Mouse (Mus musculus) stomach, embryonic 15.5 days (tissue): ENCODE data around the gene Ablim1. TPM values are rescaled to one million over a fixed set of nuclear protein-coding genes. Genes with fewer than 3 reads are reported as not detected.

ENCODE experiments used
- ATAC-seq: fragments of 200-750 bp; cut with Nextera tagmentation; 2 replicates; pipeline ENCODE4 v1.8.0; 2017; ENCODE audit warnings: low read depth, moderate number of reproducible peaks, moderate TSS enrichment; ENCODE audit not compliant: insufficient read depth, low FRiP score
- H3K27ac ChIP-seq: fragments of 300-500 bp; sonication (generic); 2 replicates; pipeline ENCODE4 v1.5.1; 2015; ENCODE audit warnings: mild to moderate bottlenecking, inconsistent platforms
- H3K27me3 ChIP-seq: fragments of 300-500 bp; sonication (generic); replicated peaks from 2 replicates; pipeline ENCODE4 v1.6.1; 2015; ENCODE audit warnings: inconsistent platforms
- H3K36me3 ChIP-seq: fragments of 300-500 bp; sonication (generic); 2 replicates; pipeline ENCODE4 v1.6.1; 2015; ENCODE audit warnings: inconsistent platforms
- H3K4me1 ChIP-seq: fragments of 300-500 bp; sonication (generic); 2 replicates; pipeline ENCODE4 v1.6.1; 2015; ENCODE audit warnings: inconsistent platforms
- H3K4me2 ChIP-seq: fragments of 300-500 bp; sonication (generic); 2 replicates; pipeline ENCODE4 v1.6.1; 2015; ENCODE audit warnings: mild to moderate bottlenecking, inconsistent platforms
- H3K4me3 ChIP-seq: fragments of 300-500 bp; sonication (generic); replicated peaks from 2 replicates; pipeline ENCODE4 v1.5.1; 2015; ENCODE audit warnings: inconsistent platforms
- H3K9ac ChIP-seq: fragments of 300-500 bp; sonication (generic); 2 replicates; pipeline ENCODE4 v1.6.1; 2015; ENCODE audit warnings: inconsistent platforms
- H3K9me3 ChIP-seq: fragments of 300-500 bp; sonication (generic); 2 replicates; pipeline ENCODE4 v1.6.1; 2016; ENCODE audit warnings: inconsistent platforms
- WGBS: fragments of 180-500 bp; shearing (Covaris S2); methylation state at CpG from one replicate; pipeline ENCODE4 v1.1.7; 2015; 5-methylcytosine and 5-hydroxymethylcytosine counted together
- polyA plus RNA-seq: library from polyadenylated mRNA; unstranded; fragments of >200 nt; fragmentation: Nextera tagmentation; extraction: Ambion mirVana; gene quantifications from 2 replicates; pipeline ENCODE4 v1.2.1, GENCODE M21; 2015

Gene Ablim1
- polyA plus RNA-seq, 1 experiment from 2014 or later: 41.2 TPM

GRCm38 (mm10) chr19:57274286-57274685 lies 40.4 kb downstream of the Ablim1 start:
- WGBS: 40% methylated on average over 12 of the region's 12 CpGs
- H3K27me3 ChIP-seq: no peaks in the 10 kb centered on the region
- ATAC-seq: no peak
- peak overlapping the region; percentile 45 for H3K4me2 ChIP-seq
- H3K9me3 ChIP-seq: no peaks in the 10 kb centered on the region
- H3K27ac ChIP-seq: no peak overlapping the region; the same call in 1 of the 2 replicates
- H3K36me3 ChIP-seq: no peaks in the 10 kb centered on the region
- H3K4me3 ChIP-seq: peak overlapping the region; percentile 13
- H3K9ac ChIP-seq: no peak overlapping the region
- H3K4me1 ChIP-seq: peaks cover 26% of the 10 kb centered on the region

DNA sequence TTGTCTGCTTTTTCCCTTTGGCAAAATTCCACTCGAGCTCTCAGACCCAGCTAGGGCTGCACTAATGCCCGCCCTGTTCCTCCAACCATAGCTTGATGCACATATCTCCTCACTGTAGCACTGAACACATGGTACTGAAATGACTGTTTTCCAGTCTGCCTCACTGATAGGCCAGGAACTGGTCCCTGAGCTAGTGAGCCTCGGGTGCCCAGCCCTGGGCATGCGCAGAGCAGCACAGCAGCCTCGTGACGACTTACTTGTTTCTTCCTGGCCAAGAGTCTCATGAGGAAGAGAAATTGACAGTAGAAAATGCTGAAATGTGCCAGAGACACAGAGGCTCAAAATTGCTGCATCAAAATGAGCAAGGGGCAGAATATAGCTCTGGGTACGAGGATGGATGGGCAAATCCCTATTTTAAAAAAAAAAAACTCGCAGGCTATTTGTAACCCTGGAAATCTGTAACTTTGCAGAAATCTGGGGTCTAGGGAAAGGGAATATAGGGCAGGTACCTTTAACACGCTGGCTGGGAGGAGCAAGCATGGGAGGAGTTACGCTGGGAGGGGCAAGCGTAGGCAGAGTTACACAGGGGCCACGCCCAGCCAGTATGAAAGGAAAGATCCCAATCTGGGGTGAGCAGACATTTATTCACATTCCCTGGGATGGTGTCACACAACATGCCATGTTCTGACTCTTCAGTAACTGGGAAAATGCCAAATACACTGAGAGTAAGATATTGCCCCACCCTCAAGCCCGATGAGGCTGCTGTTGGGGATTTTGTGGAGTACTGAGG lies 41.7 kb downstream of the Ablim1 start:
- Histone ChIP-seq H3K4me3 (no peak overlapping the region), H3K4me2 (peak overlapping the region; percentile 19), H3K9ac (no peak overlapping the region), H3K9me3 (no peaks in the 10 kb centered on the region), H3K27ac (peak overlapping the region; percentile 19; the same call in 1 of the 2 replicates), H3K27me3 (no peaks in the 10 kb centered on the region), H3K4me1 (peaks cover 26% of the 10 kb centered on the region), H3K36me3 (no peaks in the 10 kb centered on the region)
- 43% methylated on average over 13 of the region's 13 CpGs for WGBS
- peak; percentile 57 for ATAC-seq

GRCm38 (mm10) chr19:57271757-57272156 lies 43.0 kb downstream of the Ablim1 start:
- Histone ChIP-seq H3K9ac (no peak overlapping the region), H3K27ac (no peak overlapping the region), H3K9me3 (no peaks in the 10 kb centered on the region), H3K27me3 (no peaks in the 10 kb centered on the region), H3K36me3 (no peaks in the 10 kb centered on the region), H3K4me1 (peaks cover 26% of the 10 kb centered on the region), H3K4me2 (no peak overlapping the region), H3K4me3 (no peak overlapping the region)
- 66% methylated on average over 16 of the region's 16 CpGs for WGBS
- no peak for ATAC-seq

DNA sequence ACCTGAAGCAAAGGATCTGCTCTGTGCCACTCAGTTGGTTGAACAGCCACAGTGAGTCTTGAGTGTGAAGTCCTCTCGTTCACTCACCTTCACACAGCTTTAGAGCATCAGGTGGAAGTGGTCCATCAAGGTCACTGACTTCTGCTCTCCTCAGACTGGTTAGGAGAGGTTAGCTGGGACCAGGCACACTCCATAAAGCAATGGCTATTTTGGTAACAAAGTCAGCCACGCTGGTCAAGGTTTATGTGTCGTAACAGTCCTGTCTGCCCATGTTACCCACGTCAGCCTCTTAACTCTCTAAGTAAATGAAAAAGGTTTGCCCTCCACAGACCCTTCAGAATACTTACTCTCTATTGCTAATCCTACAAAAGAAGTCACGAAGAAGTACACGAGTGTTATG lies 44.0 kb downstream of the Ablim1 start:
- Histone ChIP-seq H3K27me3 (no peaks in the 10 kb centered on the region), H3K36me3 (no peaks in the 10 kb centered on the region), H3K27ac (no peak overlapping the region), H3K4me1 (peaks cover 26% of the 10 kb centered on the region), H3K4me3 (no peak overlapping the region), H3K9ac (no peak overlapping the region), H3K4me2 (no peak overlapping the region), H3K9me3 (no peaks in the 10 kb centered on the region)
- WGBS: 86% methylated on average over 6 of the region's 6 CpGs
- ATAC-seq: no peak

DNA sequence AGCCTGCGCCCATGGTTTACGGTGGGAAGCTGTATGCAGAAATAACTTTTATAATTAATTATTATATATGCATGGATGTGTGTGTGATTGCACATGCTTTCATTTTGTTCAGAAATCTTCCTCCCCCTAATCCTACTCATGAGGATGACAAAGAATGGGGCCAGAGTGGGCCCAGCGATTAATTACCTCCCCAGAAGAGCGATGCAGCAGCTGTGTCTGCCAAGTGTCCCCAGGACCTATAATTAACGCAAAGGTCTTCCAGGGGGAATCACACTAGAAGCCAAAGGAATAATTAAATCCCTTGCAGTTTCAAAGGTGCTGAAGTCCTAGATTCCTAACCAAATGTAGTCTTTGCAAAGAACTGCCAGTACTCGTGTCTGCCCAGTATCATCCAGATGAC lies 44.9 kb downstream of the Ablim1 start:
- Histone ChIP-seq H3K4me2 (no peak overlapping the region), H3K9ac (no peak overlapping the region), H3K4me3 (no peak overlapping the region), H3K4me1 (peaks cover 20% of the 10 kb centered on the region), H3K36me3 (no peaks in the 10 kb centered on the region), H3K9me3 (no peaks in the 10 kb centered on the region), H3K27ac (no peak overlapping the region), H3K27me3 (no peaks in the 10 kb centered on the region)
- WGBS: 71% methylated on average over 6 of the region's 6 CpGs
- no peak for ATAC-seq

- no peaks in the 10 kb centered on the region for H3K9me3 ChIP-seq
These were observed 47.2 kb downstream of the Ablim1 start for GRCm38 (mm10) chr19:57267531-57267930.

DNA sequence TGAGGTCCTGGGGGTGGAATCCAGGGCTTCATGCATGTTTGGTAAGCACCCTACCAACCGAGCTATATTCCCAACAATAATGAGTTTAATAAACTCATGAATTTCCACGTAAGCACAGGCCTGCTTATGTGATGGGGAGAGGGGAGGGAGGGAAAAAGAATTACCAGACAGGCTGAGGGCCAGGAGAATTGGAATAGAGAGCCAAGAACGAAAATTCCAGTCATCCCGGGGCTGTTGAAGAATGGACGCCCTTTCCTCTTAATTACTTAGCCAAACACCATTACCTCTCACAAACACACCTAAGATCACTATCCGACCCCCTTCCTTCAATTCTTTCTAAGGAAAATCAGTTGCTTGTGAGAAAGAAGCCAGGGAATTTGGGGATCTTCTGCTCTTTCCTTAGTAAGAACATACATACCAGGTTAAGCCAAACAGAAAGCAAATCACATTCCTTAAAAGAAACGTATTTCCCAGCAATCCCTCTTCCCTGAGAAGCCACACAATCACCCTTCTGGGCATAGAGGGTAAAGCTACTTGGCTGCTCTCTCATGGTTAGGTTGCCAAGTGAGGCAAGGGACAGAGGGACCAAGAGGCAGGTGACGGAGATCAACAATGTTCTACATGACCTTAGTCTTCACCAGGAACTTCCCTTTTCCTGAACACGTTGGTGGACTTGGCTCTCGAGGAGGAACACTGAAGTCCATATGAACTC lies 48.2 kb downstream of the Ablim1 start:
- 54% methylated on average over 10 of the region's 10 CpGs for WGBS
- no peaks in the 10 kb centered on the region for H3K36me3 ChIP-seq
- H3K4me1 ChIP-seq: 0 out of 2 replicates have a peak, but pooled peaks cover 5% of the 10 kb centered on the region
- H3K4me3 ChIP-seq: no peak overlapping the region
- no peaks in the 10 kb centered on the region for H3K9me3 ChIP-seq
- H3K27ac ChIP-seq: no peak overlapping the region
- H3K27me3 ChIP-seq: no peaks in the 10 kb centered on the region
- no peak overlapping the region for H3K4me2 ChIP-seq
- ATAC-seq: no peak
- H3K9ac ChIP-seq: no peak overlapping the region

More at GRCm38 (mm10) chr19:57267531-57267930, 47.2 kb downstream of the Ablim1 start:
- ATAC-seq: no peak
- no peak overlapping the region for H3K9ac ChIP-seq
- no peak overlapping the region for H3K4me3 ChIP-seq
- H3K27me3 ChIP-seq: no peaks in the 10 kb centered on the region
- peaks cover 10% of the 10 kb centered on the region; the same call in 1 of the 2 replicates for H3K4me1 ChIP-seq
- 66% methylated on average over 5 of the region's 5 CpGs for WGBS
- H3K27ac ChIP-seq: no peak overlapping the region
- H3K36me3 ChIP-seq: no peaks in the 10 kb centered on the region
- H3K4me2 ChIP-seq: no peak overlapping the region

GRCm38 (mm10) chr19:57264296-57264947 lies 50.3 kb downstream of the Ablim1 start:
- ATAC-seq: peak; percentile 64
- Histone ChIP-seq H3K4me2 (0 out of 2 replicates have a peak overlapping the region, but pooled peaks have one; percentile 1), H3K27ac (peak overlapping the region; percentile 41; the same call in 1 of the 2 replicates), H3K27me3 (no peaks in the 10 kb centered on the region), H3K9me3 (no peaks in the 10 kb centered on the region), H3K4me3 (no peak overlapping the region), H3K36me3 (no peaks in the 10 kb centered on the region), H3K9ac (no peak overlapping the region), H3K4me1 (0 out of 2 replicates have a peak, but pooled peaks cover 5% of the 10 kb centered on the region)
- WGBS: 37% methylated on average over 15 of the region's 15 CpGs

DNA sequence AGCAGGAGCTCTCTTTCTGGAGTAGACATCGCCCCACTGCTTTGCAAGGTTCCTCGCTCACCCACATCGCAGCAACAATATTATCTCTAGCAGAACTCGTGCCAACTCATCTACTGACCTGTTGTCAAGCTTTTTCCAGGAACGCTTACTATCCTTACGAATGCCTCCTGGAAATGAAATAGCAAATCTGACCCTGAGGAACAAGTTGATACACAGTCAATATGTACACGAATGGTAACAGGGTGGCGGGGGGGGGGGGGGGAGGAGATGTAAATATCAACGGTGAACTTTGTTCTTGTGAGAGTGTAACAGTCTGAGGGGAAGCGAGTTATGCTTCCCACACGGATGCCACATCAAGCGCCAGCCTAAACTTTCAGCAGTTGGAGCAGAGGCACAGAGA lies 56.9 kb downstream of the Ablim1 start:
- H3K36me3 ChIP-seq: no peaks in the 10 kb centered on the region
- no peak for ATAC-seq
- WGBS: 71% methylated on average over 12 of the region's 12 CpGs
- no peak overlapping the region for H3K4me2 ChIP-seq
- 0 out of 2 replicates have a peak, but pooled peaks cover 6% of the 10 kb centered on the region for H3K4me1 ChIP-seq
- no peak overlapping the region for H3K9ac ChIP-seq
- no peaks in the 10 kb centered on the region for H3K27me3 ChIP-seq
- no peak overlapping the region for H3K27ac ChIP-seq
- H3K4me3 ChIP-seq: no peak overlapping the region
- no peaks in the 10 kb centered on the region for H3K9me3 ChIP-seq

GRCm38 (mm10) chr19:57256666-57257065 lies 58.1 kb downstream of the Ablim1 start:
- Histone ChIP-seq H3K36me3 (no peaks in the 10 kb centered on the region), H3K4me3 (no peak overlapping the region), H3K27ac (no peak overlapping the region), H3K9me3 (no peaks in the 10 kb centered on the region), H3K27me3 (no peaks in the 10 kb centered on the region), H3K9ac (no peak overlapping the region), H3K4me2 (no peak overlapping the region), H3K4me1 (0 out of 2 replicates have a peak, but pooled peaks cover 6% of the 10 kb centered on the region)
- WGBS: 41% methylated on average over 9 of the region's 9 CpGs
- no peak for ATAC-seq

GRCm38 (mm10) chr19:57255157-57255556 lies 59.6 kb downstream of the Ablim1 start:
- ATAC-seq: no peak
- Histone ChIP-seq H3K9me3 (no peaks in the 10 kb centered on the region), H3K27me3 (no peaks in the 10 kb centered on the region)

More at GRCm38 (mm10) chr19:57255157-57255556, 59.6 kb downstream of the Ablim1 start:
- Histone ChIP-seq H3K4me3 (no peak overlapping the region), H3K4me2 (no peak overlapping the region), H3K27ac (no peak overlapping the region), H3K36me3 (no peaks in the 10 kb centered on the region), H3K9ac (no peak overlapping the region), H3K4me1 (0 out of 2 replicates have a peak, but pooled peaks cover 6% of the 10 kb centered on the region)
- WGBS: 82% methylated on average over 8 of the region's 8 CpGs
